Mouse (Mus musculus): Measurements from ENCODE around the gene Olfr161. TPM values are rescaled to one million over a fixed set of nuclear protein-coding genes. Genes with fewer than 3 reads are reported as not detected.
"Not testable (repeated sequence)": the region's sequence is repeated elsewhere in the genome, so short reads cannot be mapped to it uniquely, and the experiment has no call there.

The Olfr161 gene
- not detected for total RNA-seq (2022)

DNA sequence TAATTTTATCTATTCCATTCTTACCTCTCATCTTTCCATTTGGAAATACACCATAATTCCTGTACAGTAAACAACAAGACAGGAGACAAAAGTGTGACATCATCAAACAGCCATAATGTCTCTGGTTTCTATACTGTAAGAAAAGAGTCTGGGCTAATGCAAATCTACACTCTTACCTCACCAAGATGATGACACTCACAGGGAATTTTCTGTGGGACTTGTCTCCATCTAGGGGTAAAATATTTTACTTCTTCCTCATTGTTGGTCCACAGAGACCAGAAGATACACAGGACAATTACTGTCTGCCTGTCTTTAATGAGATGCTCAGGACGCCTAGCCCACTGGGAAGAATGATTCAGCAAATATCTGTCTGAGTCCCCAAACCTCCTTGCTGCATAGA, at the start of gene Olfr161:
Olfr161 (plus strand) TSS at position 352 of the 400 bp plus-strand sequence.
- DNase-seq (ENCODE audit: low spot score in 2 of 2): no peak

DNA sequence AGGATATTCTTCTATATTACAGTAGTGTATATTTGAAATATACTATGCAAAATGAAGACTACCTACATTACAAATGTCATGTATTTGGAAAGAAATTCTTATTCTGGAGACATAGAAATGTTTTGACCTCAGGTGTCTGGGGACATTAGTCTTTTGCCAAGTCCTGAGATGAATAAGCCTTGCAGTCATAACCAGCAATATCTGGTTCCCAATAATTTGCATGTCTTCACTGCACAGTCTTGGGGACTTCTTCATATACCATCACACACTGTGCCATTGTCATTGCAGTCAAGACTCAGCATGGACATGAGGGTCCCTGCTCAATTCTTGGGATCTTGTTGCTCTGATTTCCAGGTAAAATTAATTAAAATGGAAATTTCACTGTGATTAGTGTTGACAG, 27.3 kb upstream of the Olfr161 start:
- no peak for DNase-seq (ENCODE audit: low spot score in 2 of 2)

DNA sequence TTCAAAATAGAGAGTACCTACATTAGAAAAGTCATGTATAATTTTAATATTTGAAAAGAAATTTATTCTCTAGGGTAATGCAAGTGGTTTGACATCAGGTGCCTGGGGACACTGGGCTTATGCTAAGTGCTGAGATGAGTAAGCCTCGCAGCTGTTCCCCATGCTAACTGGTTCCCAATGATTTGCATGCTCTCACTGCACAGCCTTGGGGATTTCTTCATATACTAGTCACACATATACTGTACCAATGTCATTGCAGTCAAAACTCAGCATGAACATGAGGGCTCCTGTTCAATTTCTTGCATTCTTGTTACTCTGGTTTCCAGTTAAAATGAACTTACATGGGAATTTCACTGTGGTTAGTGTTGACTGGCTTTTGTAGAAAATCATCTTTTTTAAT, 13.2 kb upstream of the Olfr161 start:
- not testable (repeated sequence) for DNase-seq (ENCODE audit: low spot score in 2 of 2)

DNA sequence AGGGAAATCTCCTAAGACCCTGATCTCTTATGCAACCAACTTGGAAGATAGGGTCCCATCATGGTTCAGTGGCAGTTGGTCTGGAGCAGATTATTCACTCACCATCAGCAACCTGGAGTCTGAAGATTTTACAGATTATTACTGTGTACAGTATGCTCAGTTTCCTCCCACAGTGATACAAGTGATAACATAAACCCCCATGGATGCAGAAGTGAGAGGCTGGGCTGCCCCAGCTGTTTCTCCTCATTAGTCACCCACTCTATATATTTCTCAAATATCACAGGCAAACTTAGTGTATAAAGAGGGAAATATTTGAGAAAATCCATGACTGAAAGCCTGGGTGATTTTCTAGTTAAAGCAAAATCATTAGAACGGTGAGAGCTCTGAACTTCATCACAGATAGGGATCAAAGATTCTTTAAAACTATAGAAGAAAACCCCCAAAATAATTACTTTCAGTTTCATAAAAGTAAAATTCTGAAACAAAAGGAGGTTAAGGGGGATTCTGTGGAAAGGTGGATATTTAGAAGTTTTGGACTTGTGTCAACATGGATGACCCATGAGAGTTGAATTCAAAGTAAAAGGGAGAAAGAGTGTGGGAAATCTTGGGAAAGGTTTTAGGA, 12.5 kb upstream of the Olfr161 start:
- DNase-seq (ENCODE audit: low spot score in 2 of 2): not testable (repeated sequence)

DNA sequence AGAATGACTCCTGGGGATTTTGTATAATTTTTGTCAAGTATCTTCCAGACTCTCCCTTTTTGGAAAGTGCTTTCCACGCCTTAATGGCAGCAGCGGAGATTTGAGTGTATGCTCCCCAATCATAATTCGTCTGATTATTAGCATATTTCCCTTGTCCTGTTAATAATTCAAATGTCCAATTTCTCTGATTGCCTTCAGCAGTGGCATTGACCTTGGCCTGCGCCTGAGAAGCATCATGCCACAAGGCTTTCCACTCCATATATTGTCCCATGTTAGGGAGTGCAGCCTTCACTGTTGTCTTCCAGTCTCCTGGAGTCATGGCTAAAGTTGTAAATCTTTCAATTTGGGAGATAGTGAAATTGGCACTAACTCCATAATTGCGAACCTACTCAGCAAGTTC, 40.5 kb downstream of the Olfr161 start:
- DNase-seq (ENCODE audit: low spot score in 2 of 2): not testable (repeated sequence)

DNA sequence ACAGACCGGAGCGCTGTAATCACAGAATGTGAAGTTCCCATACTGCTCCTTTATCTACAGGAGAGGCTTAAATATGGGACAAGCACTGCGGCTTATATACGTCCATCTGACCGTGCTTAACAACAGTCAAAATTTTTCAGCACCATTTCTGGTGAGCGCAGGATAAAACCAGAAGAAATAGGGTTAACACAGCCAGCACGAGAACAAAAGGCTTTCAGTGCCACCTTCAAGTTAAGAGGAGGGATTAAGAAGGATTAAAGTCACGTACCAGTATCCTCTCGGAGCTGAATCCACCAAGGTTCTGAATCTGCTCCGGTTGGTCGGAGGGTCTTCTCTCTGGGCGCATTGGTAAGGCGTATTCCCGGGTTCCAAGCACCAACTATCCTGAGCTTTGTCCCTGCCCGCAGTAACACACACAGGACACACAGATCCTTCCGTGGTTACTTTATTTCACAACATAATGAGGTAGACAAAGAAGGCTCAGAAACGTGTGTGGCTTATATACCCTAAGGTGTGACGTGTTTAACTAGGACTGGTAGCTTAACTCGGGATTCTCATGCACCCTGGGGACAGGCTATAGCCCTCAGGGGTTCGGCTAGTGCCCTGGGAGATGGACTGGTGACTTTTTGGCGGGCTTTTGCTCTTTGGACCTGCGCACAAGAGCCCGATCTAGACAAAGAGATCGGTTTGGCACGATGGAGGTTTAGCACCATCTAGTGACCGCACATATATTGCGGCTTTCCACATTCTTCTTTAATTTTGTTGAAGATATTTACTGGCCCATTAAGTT, 41.9 kb downstream of the Olfr161 start:
- DNase-seq (ENCODE audit: low spot score in 2 of 2): not testable (repeated sequence)

Other genes starting within 250 kb of the Olfr161 start
- gene Mefv, start 127.1 kb downstream of the Olfr161 start, total RNA-seq (2022): not detected
- 1 to 10 TPM; 6.1 to 7.0 (median 6.4) TPM for gene Zfp263, start 153.1 kb downstream of the Olfr161 start, total RNA-seq (2022)
- gene Olfr15, start 239.8 kb downstream of the Olfr161 start, total RNA-seq (2022): not detected